Mouse (Mus musculus): Measurements from ENCODE around the gene Slc35b2.

Slc35b2 gene

GRCm38 (mm10) chr17:45599446-45600242 is 36.0 kb downstream of the Slc35b2 start, which contains the start of gene Slc29a1:
Gene Slc29a1, minus strand, starts transcription at chr17:45599606.
- peak; percentile 70 for DNase-seq (ENCODE audit: low spot score)

- no peak for DNase-seq (ENCODE audit: low spot score)
These were observed 36.6 kb downstream of the Slc35b2 start for GRCm38 (mm10) chr17:45600267-45600666.

GRCm38 (mm10) chr17:45601325-45601724 is 37.7 kb downstream of the Slc35b2 start:
- DNase-seq (ENCODE audit: low spot score): no peak

GRCm38 (mm10) chr17:45601877-45602304 is 38.2 kb downstream of the Slc35b2 start, which contains the start of gene Mymx:
Gene Mymx, minus strand, starts transcription at chr17:45602102.
- no peak for DNase-seq (ENCODE audit: low spot score)

- no peak for DNase-seq (ENCODE audit: low spot score)
These were observed 39.3 kb downstream of the Slc35b2 start for GRCm38 (mm10) chr17:45602984-45603383.

- no peak for DNase-seq (ENCODE audit: low spot score)
These were observed 43.6 kb downstream of the Slc35b2 start for GRCm38 (mm10) chr17:45606992-45607879.

- DNase-seq (ENCODE audit: low spot score): no peak
These were observed 44.7 kb downstream of the Slc35b2 start for GRCm38 (mm10) chr17:45608396-45608795.

- DNase-seq (ENCODE audit: low spot score): no peak
These were observed 46.6 kb downstream of the Slc35b2 start for GRCm38 (mm10) chr17:45610144-45610866.

GRCm38 (mm10) chr17:45612008-45612407 is 48.3 kb downstream of the Slc35b2 start:
- no peak for DNase-seq (ENCODE audit: low spot score)

- no peak for DNase-seq (ENCODE audit: low spot score)
These were observed 49.2 kb downstream of the Slc35b2 start for GRCm38 (mm10) chr17:45612921-45613320.

- DNase-seq (ENCODE audit: low spot score): no peak
These were observed 52.5 kb downstream of the Slc35b2 start for GRCm38 (mm10) chr17:45616046-45616650.

- no peak for DNase-seq (ENCODE audit: low spot score)
These were observed 53.0 kb downstream of the Slc35b2 start for GRCm38 (mm10) chr17:45616679-45617078.
